In genomic region chr2:59881404-59881803, GRCm38 (mm10) we compare ENCODE assay signal across 8 mouse cellular contexts. TPM values are rescaled to one million over a fixed set of nuclear protein-coding genes. Genes with fewer than 3 reads are reported as not detected.
DNase-seq lines count a peak whose midpoint lies in the region; ATAC-seq and TF ChIP-seq lines count a peak whose summit lies in the region.

No protein-coding gene starts in this region.

- 39% methylated on average over 6 of the region's 6 CpGs for WGBS in heart, embryonic 15.5 days
- WGBS in hindbrain, postnatal 0 days, result 77% methylated on average over 6 of the region's 6 CpGs
- WGBS in midbrain, embryonic 16.5 days, result 79% methylated on average over 6 of the region's 6 CpGs

- DNase-seq in heart, postnatal 10 days, result no peak
- peak; percentile 25 for DNase-seq in c-Kit-positive CD71-positive TER-119-negative erythroid progenitor cells, embryonic 14.5 days (ENCODE audit: low read depth)
- no peak for DNase-seq in hindbrain, postnatal 0 days (ENCODE audit: low spot score)
- DNase-seq in left cerebral cortex, postnatal 36 days (ENCODE audit: low spot score in 2 of 2), result no peak
- no peak for DNase-seq in thymus, adult 18-20 months
- no peak for DNase-seq in Muller cell, postnatal 12 days (ENCODE audit: inconsistent ontology term)

- intact Hi-C loops in heart, postnatal 10 days (cut with DNase I), result no loop called here
- intact Hi-C loops in left cerebral cortex, postnatal 36 days (cut with DNase I), result no loop called here

- peak overlapping the region; percentile 56 for H3K4me2 ChIP-seq in heart, embryonic 15.5 days
- H3K4me2 ChIP-seq in hindbrain, postnatal 0 days (ENCODE audit: low read depth, low read length), result peak overlapping the region; percentile 77
- peak overlapping the region; percentile 84 for H3K4me2 ChIP-seq in midbrain, embryonic 16.5 days (ENCODE audit: low read length)

- no peaks in the 10 kb centered on the region for H3K27me3 ChIP-seq in heart, embryonic 15.5 days
- H3K27me3 ChIP-seq in hindbrain, postnatal 0 days (ENCODE audit: insufficient read depth, low read length), result no peaks in the 10 kb centered on the region
- H3K27me3 ChIP-seq in midbrain, embryonic 16.5 days (ENCODE audit: control insufficient read depth, insufficient read depth, low read depth, low read length), result no peaks in the 10 kb centered on the region

- peak overlapping the region; percentile 63 for H3K9ac ChIP-seq in heart, embryonic 15.5 days
- H3K9ac ChIP-seq in hindbrain, postnatal 0 days (replicated peaks; ENCODE audit: low read length), result peak overlapping the region; percentile 57; the same call in 1 of the 2 replicates
- H3K9ac ChIP-seq in midbrain, embryonic 16.5 days (ENCODE audit: low read depth, low read length), result no peak overlapping the region

- ATAC-seq in heart, embryonic 15.5 days (replicated peaks; ENCODE audit: insufficient number of reproducible peaks, insufficient read depth, low FRiP score, low read depth), result no peak
- no peak for ATAC-seq in hindbrain, postnatal 0 days
- no peak for ATAC-seq in midbrain, embryonic 16.5 days

- peaks cover 5% of the 10 kb centered on the region; the same call in 1 of the 2 replicates for H3K36me3 ChIP-seq in heart, embryonic 15.5 days
- H3K36me3 ChIP-seq in hindbrain, postnatal 0 days (ENCODE audit: insufficient read depth, low read length), result no peaks in the 10 kb centered on the region
- H3K36me3 ChIP-seq in midbrain, embryonic 16.5 days (ENCODE audit: control insufficient read depth, insufficient read depth, low read length), result no peaks in the 10 kb centered on the region

- TF ChIP-seq CTCF in hindbrain, postnatal 0 days (IDR thresholded peaks at IDR 0.05; ENCODE audit: low read depth), result no peak

- peak overlapping the region; percentile 88 for H3K4me3 ChIP-seq in heart, embryonic 15.5 days
- H3K4me3 ChIP-seq in hindbrain, postnatal 0 days (ENCODE audit: low read length), result peak overlapping the region; percentile 65; the same call in 1 of the 2 replicates
- peak overlapping the region; percentile 85; the same call in 1 of the 2 replicates for H3K4me3 ChIP-seq in midbrain, embryonic 16.5 days (ENCODE audit: low read depth, low read length)

- peaks cover 12% of the 10 kb centered on the region for H3K4me1 ChIP-seq in heart, embryonic 15.5 days (replicated peaks)
- no peaks in the 10 kb centered on the region for H3K4me1 ChIP-seq in hindbrain, postnatal 0 days (ENCODE audit: insufficient read depth, low read length)
- no peaks in the 10 kb centered on the region for H3K4me1 ChIP-seq in midbrain, embryonic 16.5 days (ENCODE audit: control insufficient read depth, insufficient read depth, low read length)

- no peaks in the 10 kb centered on the region for H3K9me3 ChIP-seq in heart, embryonic 15.5 days (replicated peaks)
- no peaks in the 10 kb centered on the region for H3K9me3 ChIP-seq in hindbrain, postnatal 0 days (ENCODE audit: low read length)
- H3K9me3 ChIP-seq in midbrain, embryonic 16.5 days (replicated peaks; ENCODE audit: control insufficient read depth, low read length, poor library complexity, severe bottlenecking), result no peaks in the 10 kb centered on the region

- peak overlapping the region; percentile 85 for H3K27ac ChIP-seq in heart, embryonic 15.5 days
- no peak overlapping the region for H3K27ac ChIP-seq in hindbrain, postnatal 0 days
- no peak overlapping the region for H3K27ac ChIP-seq in midbrain, embryonic 16.5 days (ENCODE audit: low read length)

RNA-seq across cellular contexts. Expression of gene Wdsub1, which starts 1.0 kb away (rescaled TPM):
- 46.2 TPM in 2 replicates for polyA plus RNA-seq in heart, embryonic 15.5 days (2015; fragmentation: Nextera tagmentation; extraction: Ambion mirVana)
- total RNA-seq in heart, postnatal 10 days (2021), result 10 to 100 TPM; 28.7 to 29.7 TPM
- 38.4 and 84.9 TPM in 2 replicates for total RNA-seq in hindbrain, postnatal 0 days (2014; rRNA removed)
- 23.0 and 24.1 TPM in 2 replicates for polyA plus RNA-seq in hindbrain, postnatal 0 days (2015; fragmentation: Nextera tagmentation; extraction: Ambion mirVana)
- polyA plus RNA-seq in midbrain, embryonic 16.5 days (2015; fragmentation: Nextera tagmentation; extraction: Ambion mirVana), result 16.6 and 21.2 TPM in 2 replicates
- 10 to 100 TPM; 16.3 to 16.4 TPM for total RNA-seq in left cerebral cortex, postnatal 36 days (2021)
